12 mouse cellular contexts compared by ENCODE assay signal in genomic region chr6:127879472-127879871, GRCm38 (mm10). TPM values are rescaled to one million over a fixed set of nuclear protein-coding genes. Genes with fewer than 3 reads are reported as not detected.
DNase-seq lines count a peak whose midpoint lies in the region; ATAC-seq and TF ChIP-seq lines count a peak whose summit lies in the region.
"Had no signal": no experiment of that assay in that cellular context is flagged by ENCODE, and none has a peak within 500 bp of the region (broad histone marks: within the 10 kb centered on the region; RNA-seq: fewer than 3 reads in every experiment).

No protein-coding gene starts in this region.

- no peak overlapping the region for H3K27ac ChIP-seq in liver, embryonic 11.5 days (ENCODE audit: low read depth, low read length)
- no peak overlapping the region for H3K27ac ChIP-seq in ES-Bruce4 (ENCODE audit: insufficient read depth, low read length)
- H3K27ac ChIP-seq in hindbrain, embryonic 14.5 days = no peak overlapping the region
- H3K27ac ChIP-seq: hindbrain, embryonic 10.5 days; limb, embryonic 15.5 days had no signal

- 84% methylated on average over 6 of the region's 6 CpGs for WGBS in liver, embryonic 11.5 days
- WGBS in hindbrain, embryonic 14.5 days = 89% methylated on average over 6 of the region's 6 CpGs

- TF ChIP-seq EP300 in ES-Bruce4 (IDR thresholded peaks at IDR 0.05; ENCODE audit: insufficient read depth, low read depth, low read length) = no peak

- peak; percentile 51 for TF ChIP-seq CTCF in ES-Bruce4 (IDR thresholded peaks at IDR 0.05; ENCODE audit: low read depth, low read length)

- no peak for TF ChIP-seq POLR2A in ES-Bruce4 (IDR thresholded peaks at IDR 0.05; ENCODE audit: insufficient read depth, low read length)

- DNase-seq in embryo, embryonic 9.5 days (ENCODE audit: extremely low spot score) = peak; percentile 22
- DNase-seq in embryo, embryonic 10.5 days (ENCODE audit: low spot score) = no peak
- peak; percentile 13 for DNase-seq in liver
- DNase-seq in liver, embryonic 11.5 days (ENCODE audit: low spot score) = no peak
- DNase-seq in induced T-regulatory cell, adult 2 months (ENCODE audit: low read depth) = peak; percentile 38
- DNase-seq in hindbrain, embryonic 14.5 days (ENCODE audit: low spot score) = no peak
- no peak for DNase-seq in urinary bladder, postnatal 14 days (ENCODE audit: low spot score)
- DNase-seq: kidney, postnatal 10 days; right cerebral cortex, postnatal 4 days had no signal

- H3K9ac ChIP-seq in liver, embryonic 11.5 days (ENCODE audit: low read depth, low read length) = no peak overlapping the region
- no peak overlapping the region for H3K9ac ChIP-seq in ES-Bruce4 (ENCODE audit: low read depth, poor library complexity, severe bottlenecking)
- no peak overlapping the region for H3K9ac ChIP-seq in hindbrain, embryonic 14.5 days
- H3K9ac ChIP-seq: limb, embryonic 15.5 days had no signal

- no peaks in the 10 kb centered on the region for H3K36me3 ChIP-seq in liver, embryonic 11.5 days (ENCODE audit: control insufficient read depth, insufficient read depth, low read length)
- no peaks in the 10 kb centered on the region for H3K36me3 ChIP-seq in ES-Bruce4 (ENCODE audit: control insufficient read depth, insufficient read depth, low read length, poor library complexity, severe bottlenecking)
- no peaks in the 10 kb centered on the region for H3K36me3 ChIP-seq in hindbrain, embryonic 14.5 days (replicated peaks; ENCODE audit: control insufficient read depth, insufficient read depth)
- H3K36me3 ChIP-seq: hindbrain, embryonic 10.5 days; limb, embryonic 15.5 days had no signal

- no peaks in the 10 kb centered on the region for H3K4me1 ChIP-seq in liver, embryonic 11.5 days (replicated peaks; ENCODE audit: control insufficient read depth, insufficient read depth, low read length)
- no peaks in the 10 kb centered on the region for H3K4me1 ChIP-seq in ES-Bruce4 (ENCODE audit: control insufficient read depth, insufficient read depth, low read length)
- no peaks in the 10 kb centered on the region for H3K4me1 ChIP-seq in hindbrain, embryonic 14.5 days (replicated peaks; ENCODE audit: control insufficient read depth, insufficient read depth, low read length)

- no peaks in the 10 kb centered on the region; the same call in 1 of the 2 replicates for H3K27me3 ChIP-seq in liver, embryonic 11.5 days (replicated peaks; ENCODE audit: control insufficient read depth, insufficient read depth, low read length)
- H3K27me3 ChIP-seq in ES-Bruce4 (ENCODE audit: control insufficient read depth, insufficient read depth, low read length, poor library complexity, severe bottlenecking) = no peaks in the 10 kb centered on the region
- H3K27me3 ChIP-seq in hindbrain, embryonic 14.5 days (ENCODE audit: control insufficient read depth, insufficient read depth, low read length) = no peaks in the 10 kb centered on the region
- H3K27me3 ChIP-seq: limb, embryonic 15.5 days had no signal

- no peak for ATAC-seq in liver, embryonic 11.5 days (replicated peaks; ENCODE audit: low FRiP score)
- ATAC-seq in hindbrain, embryonic 14.5 days (ENCODE audit: low FRiP score) = no peak

- no peak overlapping the region for H3K4me2 ChIP-seq in liver, embryonic 11.5 days
- no peak overlapping the region for H3K4me2 ChIP-seq in hindbrain, embryonic 14.5 days (replicated peaks)
- H3K4me2 ChIP-seq: limb, embryonic 15.5 days had no signal

- no peak overlapping the region for H3K4me3 ChIP-seq in liver, embryonic 11.5 days (ENCODE audit: low read depth, low read length)
- no peak overlapping the region for H3K4me3 ChIP-seq in ES-Bruce4 (ENCODE audit: low read depth, low read length)
- no peak overlapping the region for H3K4me3 ChIP-seq in hindbrain, embryonic 14.5 days (replicated peaks; ENCODE audit: low read length)
- H3K4me3 ChIP-seq: hindbrain, embryonic 10.5 days; limb, embryonic 15.5 days had no signal

- peaks cover 2% of the 10 kb centered on the region; the same call in 1 of the 2 replicates for H3K9me3 ChIP-seq in liver, embryonic 11.5 days (ENCODE audit: control insufficient read depth, low read length)
- no peaks in the 10 kb centered on the region for H3K9me3 ChIP-seq in ES-Bruce4 (replicated peaks; ENCODE audit: control insufficient read depth, insufficient read depth, low read length, poor library complexity, severe bottlenecking)
- H3K9me3 ChIP-seq in hindbrain, embryonic 14.5 days (ENCODE audit: control insufficient read depth, low read length) = peaks cover 8% of the 10 kb centered on the region
- H3K9me3 ChIP-seq: limb, embryonic 15.5 days had no signal

RNA-seq across cellular contexts. Expression of gene Tspan11, which starts 7.9 kb away (rescaled TPM):
- 0.58 and 1.7 TPM in 2 replicates for polyA plus RNA-seq in liver, embryonic 11.5 days (2014; fragmentation: Nextera tagmentation; extraction: Ambion mirVana)
- polyA plus RNA-seq in ES-Bruce4 (2011; ENCODE audit: insufficient read depth, insufficient read length, low read depth, missing spikeins) = 0.12 TPM in 1 of 2 replicates, not detected in the other
- 4.2 and 5.6 TPM in 2 replicates for polyA plus RNA-seq in hindbrain, embryonic 14.5 days (2014; fragmentation: Nextera tagmentation; extraction: Ambion mirVana)

Comparison
In these comparisons a context has a peak if more than half of its experiments do, and no peak if none do; other contexts are left out.
1. DNase-seq: peak in embryo, embryonic 9.5 days (single experiment), liver (single experiment) and induced T-regulatory cell, adult 2 months (single experiment); none in embryo, embryonic 10.5 days (single experiment), liver, embryonic 11.5 days (single experiment), hindbrain, embryonic 14.5 days (single experiment) and urinary bladder, postnatal 14 days (single experiment).